Mouse (Mus musculus): ENCODE results near the gene Npff. TPM values are rescaled to one million over a fixed set of nuclear protein-coding genes. Genes with fewer than 3 reads are reported as not detected.

Gene Npff
- polyA plus RNA-seq, 1 experiment from 2014 or later: 3.7 TPM

DNA sequence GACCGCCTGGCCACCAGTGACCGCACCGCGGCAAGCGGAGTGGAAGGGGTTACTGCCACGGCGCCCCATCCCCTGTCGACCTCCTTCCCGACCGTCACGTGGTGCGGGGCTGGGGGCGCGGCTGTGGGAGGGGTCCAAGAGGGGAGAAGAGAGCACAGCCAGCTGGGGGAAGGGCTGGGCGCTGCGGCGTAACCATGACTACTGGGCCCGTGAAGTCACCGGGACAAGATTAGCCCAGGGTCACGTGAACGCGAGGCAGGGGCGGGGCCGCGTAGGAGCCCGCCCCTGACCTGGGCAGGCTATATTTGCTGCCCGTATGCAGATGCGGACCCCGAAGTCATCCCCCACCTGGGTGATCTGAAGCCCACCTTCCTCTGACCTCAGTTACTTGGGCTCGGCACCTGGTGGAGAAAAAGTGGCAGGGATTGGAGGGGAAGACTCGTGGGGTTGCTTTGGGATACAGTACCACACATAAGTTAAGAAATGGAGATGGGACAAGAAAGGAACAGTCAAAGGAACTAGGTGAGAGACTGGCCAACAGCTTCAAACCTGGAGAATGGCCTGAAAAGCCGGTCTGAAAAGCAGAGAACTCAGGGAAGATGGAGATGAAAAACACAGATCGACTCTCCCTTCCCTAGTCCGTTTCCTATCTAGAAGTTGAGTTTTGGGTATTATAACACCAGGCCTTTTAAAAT, 14.0 kb downstream of the Npff start:
- Histone ChIP-seq H3K27me3 (no peaks in the 10 kb centered on the region), H3K9ac (peak overlapping the region; percentile 64), H3K9me3 (no peaks in the 10 kb centered on the region), H3K4me1 (peaks cover 38% of the 10 kb centered on the region), H3K27ac (peak overlapping the region; percentile 89), H3K4me3 (peak overlapping the region; percentile 64), H3K4me2 (replicated peaks) (peak overlapping the region; percentile 76), H3K36me3 (no peaks in the 10 kb centered on the region)
- ATAC-seq (ENCODE audit: insufficient number of reproducible peaks, insufficient read depth, low FRiP score, low TSS enrichment): peak; percentile 89
- 2% methylated on average over 34 of the region's 34 CpGs for WGBS

DNA sequence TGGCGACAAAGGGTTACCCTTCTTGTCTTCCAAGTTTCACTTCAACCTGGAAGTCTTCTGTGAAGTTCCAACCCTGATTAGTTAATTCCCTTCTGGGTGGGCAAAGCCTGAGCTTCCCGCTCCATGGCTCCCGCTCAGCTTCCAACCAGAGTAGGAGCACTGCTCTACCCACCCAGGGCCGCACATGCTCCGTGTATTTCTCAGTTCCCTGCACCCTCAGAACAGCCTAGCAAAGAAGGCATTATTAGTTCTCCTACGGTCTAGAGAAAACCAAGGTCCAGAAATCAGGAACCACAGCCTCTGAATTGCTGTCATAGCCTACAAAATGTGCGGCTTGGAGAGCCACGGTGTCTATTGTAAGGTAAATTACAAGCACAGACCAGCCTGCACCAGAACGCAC, 14.6 kb downstream of the Npff start:
- peaks cover 32% of the 10 kb centered on the region for H3K4me1 ChIP-seq
- peak overlapping the region; percentile 64 for H3K9ac ChIP-seq
- no peaks in the 10 kb centered on the region for H3K27me3 ChIP-seq
- peaks cover under 1% of the 10 kb centered on the region; the same call in 1 of the 2 replicates for H3K36me3 ChIP-seq
- WGBS: 4% methylated on average over 9 of the region's 9 CpGs
- H3K27ac ChIP-seq: peak overlapping the region; percentile 89
- H3K4me3 ChIP-seq: peak overlapping the region; percentile 64
- peak overlapping the region; percentile 76 for H3K4me2 ChIP-seq (replicated peaks)
- H3K9me3 ChIP-seq: no peaks in the 10 kb centered on the region
- peak; percentile 53 for ATAC-seq (ENCODE audit: insufficient number of reproducible peaks, insufficient read depth, low FRiP score, low TSS enrichment)

DNA sequence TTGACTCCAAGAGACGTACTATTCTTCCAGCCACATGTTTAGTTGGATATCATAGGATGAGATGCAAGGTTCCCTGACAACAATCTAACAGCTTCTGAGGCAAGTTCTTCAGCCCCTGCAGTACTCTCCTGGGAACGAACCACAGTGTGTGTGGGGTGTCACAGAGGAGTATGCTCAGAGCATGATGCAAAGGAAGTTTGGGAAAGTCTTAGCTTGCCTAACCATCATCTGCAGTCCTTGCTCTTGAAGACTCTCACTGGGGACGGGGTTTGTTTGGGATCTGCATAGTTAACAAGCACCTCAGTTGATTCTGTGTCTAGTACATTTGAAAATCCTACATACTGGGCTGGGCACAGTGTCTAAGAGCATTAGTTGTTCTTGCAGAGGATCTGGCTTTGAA, 16.4 kb downstream of the Npff start:
- H3K9me3 ChIP-seq: no peaks in the 10 kb centered on the region
- H3K36me3 ChIP-seq: peaks cover 16% of the 10 kb centered on the region
- H3K4me1 ChIP-seq: peaks cover 31% of the 10 kb centered on the region
- no peak overlapping the region for H3K27ac ChIP-seq
- ATAC-seq (ENCODE audit: insufficient number of reproducible peaks, insufficient read depth, low FRiP score, low TSS enrichment): no peak
- no peak overlapping the region for H3K4me3 ChIP-seq
- H3K4me2 ChIP-seq (replicated peaks): no peak overlapping the region
- WGBS: 83% methylated on average over 3 of the region's 3 CpGs
- no peaks in the 10 kb centered on the region for H3K27me3 ChIP-seq
- no peak overlapping the region for H3K9ac ChIP-seq

DNA sequence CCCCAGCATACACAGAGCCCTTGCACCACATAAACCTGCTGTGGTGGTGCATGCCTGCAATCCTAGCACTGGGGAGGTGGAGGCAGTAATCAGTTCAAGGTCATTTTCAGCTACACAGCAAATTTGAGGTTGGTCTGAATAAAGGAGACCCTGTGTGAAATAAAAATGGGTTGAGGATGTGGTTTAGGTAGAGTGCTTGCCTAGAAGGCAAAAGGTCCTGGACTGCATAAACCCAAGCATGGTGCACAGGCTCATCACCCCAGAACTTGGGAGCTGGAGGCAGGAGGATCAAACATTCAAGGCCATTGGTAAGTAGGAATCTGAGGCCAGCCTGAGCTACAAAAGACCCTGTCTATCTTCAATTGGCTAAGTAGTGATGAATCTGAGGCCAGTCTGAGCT, 17.2 kb downstream of the Npff start:
- H3K27me3 ChIP-seq: no peaks in the 10 kb centered on the region
- peaks cover 24% of the 10 kb centered on the region for H3K36me3 ChIP-seq
- H3K9me3 ChIP-seq: no peaks in the 10 kb centered on the region
- no peak overlapping the region for H3K9ac ChIP-seq
- peaks cover 30% of the 10 kb centered on the region for H3K4me1 ChIP-seq
- ATAC-seq (ENCODE audit: insufficient number of reproducible peaks, insufficient read depth, low FRiP score, low TSS enrichment): no peak
- no peak overlapping the region for H3K27ac ChIP-seq
- H3K4me2 ChIP-seq (replicated peaks): no peak overlapping the region
- no peak overlapping the region for H3K4me3 ChIP-seq

DNA sequence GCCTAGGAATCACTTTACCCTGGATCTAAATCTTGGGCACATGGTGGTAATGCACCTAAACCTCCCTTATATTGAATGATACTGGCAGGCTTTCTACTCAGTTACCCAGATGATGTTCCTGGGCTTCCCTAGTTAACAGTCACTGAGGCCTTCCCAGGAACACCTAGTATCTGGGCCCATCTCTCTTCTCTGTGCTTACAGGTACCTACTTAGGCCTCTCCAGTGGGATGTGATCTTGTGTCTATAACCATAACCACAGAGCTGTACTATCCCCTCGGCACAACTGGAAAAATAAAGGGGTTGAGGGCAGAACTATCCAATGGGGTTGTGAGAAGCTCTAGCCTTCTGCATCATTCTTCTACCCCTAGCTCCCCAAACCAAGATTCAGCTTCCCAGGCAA, 17.9 kb downstream of the Npff start:
- 93% methylated on average over 1 of the region's 1 CpGs for WGBS

DNA sequence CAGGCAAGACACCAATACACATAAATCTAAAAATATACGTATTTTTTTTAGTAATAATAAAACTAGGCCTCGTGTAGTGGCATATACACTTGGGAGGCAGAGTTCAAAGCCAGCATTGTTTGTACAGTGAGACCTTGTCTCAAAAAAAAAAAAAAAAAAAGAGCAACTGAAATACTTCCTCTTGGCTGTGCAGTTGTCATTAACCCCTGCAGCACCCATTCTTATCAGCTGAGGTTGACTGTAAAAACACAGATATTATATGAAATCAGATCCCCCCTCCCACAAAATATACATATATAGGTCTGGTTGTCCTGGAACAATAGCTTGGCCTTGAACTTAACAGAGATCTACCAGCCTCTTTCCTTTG, 18.3 kb downstream of the Npff start:
- WGBS: 63% methylated on average over 2 of the region's 2 CpGs
- H3K4me3 ChIP-seq: no peak overlapping the region
- no peak for ATAC-seq (ENCODE audit: insufficient number of reproducible peaks, insufficient read depth, low FRiP score, low TSS enrichment)
- H3K4me1 ChIP-seq: peaks cover 18% of the 10 kb centered on the region
- H3K9me3 ChIP-seq: no peaks in the 10 kb centered on the region
- no peaks in the 10 kb centered on the region for H3K27me3 ChIP-seq
- no peak overlapping the region for H3K9ac ChIP-seq
- H3K4me2 ChIP-seq (replicated peaks): no peak overlapping the region
- H3K27ac ChIP-seq: no peak overlapping the region
- H3K36me3 ChIP-seq: peaks cover 35% of the 10 kb centered on the region

More for the DNA sequence above, 17.9 kb downstream of the Npff start:
- no peak overlapping the region for H3K27ac ChIP-seq
- no peak overlapping the region for H3K4me3 ChIP-seq
- ATAC-seq (ENCODE audit: insufficient number of reproducible peaks, insufficient read depth, low FRiP score, low TSS enrichment): no peak
- H3K27me3 ChIP-seq: no peaks in the 10 kb centered on the region
- no peak overlapping the region for H3K9ac ChIP-seq
- H3K4me1 ChIP-seq: peaks cover 23% of the 10 kb centered on the region
- peaks cover 31% of the 10 kb centered on the region for H3K36me3 ChIP-seq
- no peaks in the 10 kb centered on the region for H3K9me3 ChIP-seq
- no peak overlapping the region for H3K4me2 ChIP-seq (replicated peaks)

DNA sequence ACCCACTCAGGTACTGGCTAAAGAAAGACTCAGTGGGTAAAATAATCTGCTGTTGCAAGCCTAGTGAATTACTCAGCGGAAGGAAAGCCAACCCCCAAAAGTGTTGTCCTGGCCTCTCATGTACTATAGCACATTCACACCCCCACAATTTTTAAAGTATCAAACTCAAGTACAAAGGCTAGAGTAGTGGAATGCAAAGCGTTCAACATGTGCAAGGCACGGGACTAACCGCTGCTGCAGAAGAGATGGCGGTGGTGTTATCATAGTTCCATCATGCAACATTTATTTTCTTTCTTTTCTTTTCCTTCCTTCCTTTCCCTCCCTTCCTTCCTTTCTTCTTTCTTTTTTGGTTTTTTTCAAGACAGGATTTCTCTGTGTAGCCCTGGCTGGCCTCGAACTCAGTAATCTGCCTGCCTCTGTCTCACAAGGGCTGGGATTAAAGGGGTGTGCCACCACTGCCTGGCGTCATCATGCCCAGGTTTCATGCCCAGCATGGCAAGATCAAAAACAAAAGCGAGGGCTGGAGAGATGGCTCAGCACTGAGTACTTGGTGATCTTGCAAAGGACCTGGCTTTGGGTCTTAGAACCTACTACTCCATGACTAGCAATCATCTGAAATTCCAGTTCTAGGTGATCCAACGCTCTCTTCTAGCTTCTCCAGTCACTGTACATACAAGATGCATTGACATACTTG, 18.8 kb downstream of the Npff start:
- Histone ChIP-seq H3K36me3 (peaks cover 40% of the 10 kb centered on the region), H3K4me1 (peaks cover 13% of the 10 kb centered on the region), H3K9me3 (no peaks in the 10 kb centered on the region), H3K9ac (no peak overlapping the region), H3K27ac (no peak overlapping the region), H3K4me3 (no peak overlapping the region), H3K4me2 (replicated peaks) (no peak overlapping the region), H3K27me3 (no peaks in the 10 kb centered on the region)
- 85% methylated on average over 9 of the region's 9 CpGs for WGBS
- ATAC-seq (ENCODE audit: insufficient number of reproducible peaks, insufficient read depth, low FRiP score, low TSS enrichment): no peak

DNA sequence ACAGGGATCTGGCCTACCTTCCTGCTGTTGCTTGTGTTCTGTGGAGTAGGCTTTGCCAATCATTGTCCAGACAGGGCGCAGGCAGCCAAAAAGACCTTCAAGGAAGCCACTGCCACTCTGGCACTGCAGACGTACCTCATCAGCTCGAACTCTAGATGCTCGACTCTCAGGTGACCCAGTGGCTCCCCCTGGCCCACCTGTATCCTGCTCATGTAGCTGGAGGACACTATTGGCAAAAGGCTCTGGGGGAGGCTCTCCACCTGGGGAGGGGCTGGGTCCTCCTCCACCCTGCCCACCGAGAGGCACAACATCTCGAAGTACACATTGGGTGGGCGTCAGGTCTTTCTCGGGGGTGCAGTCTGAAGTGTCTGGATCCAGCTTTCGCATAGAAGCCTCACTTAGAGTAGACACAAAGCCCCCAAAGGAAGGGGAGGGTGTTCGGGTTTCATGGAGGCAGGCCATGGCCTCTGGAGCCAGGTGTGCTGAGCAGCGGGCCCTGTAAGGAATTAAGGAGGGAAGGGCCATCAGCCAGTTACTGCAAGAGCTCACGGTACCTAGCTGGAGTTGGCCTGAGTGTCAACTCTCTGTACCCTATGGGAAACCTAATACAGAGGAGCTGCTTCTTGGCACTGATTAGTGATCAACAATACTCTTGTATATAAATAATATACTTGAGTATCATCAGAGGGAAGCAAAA, 19.5 kb downstream of the Npff start:
- no peak overlapping the region for H3K9ac ChIP-seq
- H3K36me3 ChIP-seq: peaks cover 47% of the 10 kb centered on the region
- peaks cover 9% of the 10 kb centered on the region for H3K4me1 ChIP-seq
- no peaks in the 10 kb centered on the region for H3K9me3 ChIP-seq
- WGBS: 75% methylated on average over 12 of the region's 12 CpGs
- no peak overlapping the region for H3K4me3 ChIP-seq
- no peaks in the 10 kb centered on the region for H3K27me3 ChIP-seq
- ATAC-seq (ENCODE audit: insufficient number of reproducible peaks, insufficient read depth, low FRiP score, low TSS enrichment): no peak
- no peak overlapping the region for H3K27ac ChIP-seq
- H3K4me2 ChIP-seq (replicated peaks): no peak overlapping the region

DNA sequence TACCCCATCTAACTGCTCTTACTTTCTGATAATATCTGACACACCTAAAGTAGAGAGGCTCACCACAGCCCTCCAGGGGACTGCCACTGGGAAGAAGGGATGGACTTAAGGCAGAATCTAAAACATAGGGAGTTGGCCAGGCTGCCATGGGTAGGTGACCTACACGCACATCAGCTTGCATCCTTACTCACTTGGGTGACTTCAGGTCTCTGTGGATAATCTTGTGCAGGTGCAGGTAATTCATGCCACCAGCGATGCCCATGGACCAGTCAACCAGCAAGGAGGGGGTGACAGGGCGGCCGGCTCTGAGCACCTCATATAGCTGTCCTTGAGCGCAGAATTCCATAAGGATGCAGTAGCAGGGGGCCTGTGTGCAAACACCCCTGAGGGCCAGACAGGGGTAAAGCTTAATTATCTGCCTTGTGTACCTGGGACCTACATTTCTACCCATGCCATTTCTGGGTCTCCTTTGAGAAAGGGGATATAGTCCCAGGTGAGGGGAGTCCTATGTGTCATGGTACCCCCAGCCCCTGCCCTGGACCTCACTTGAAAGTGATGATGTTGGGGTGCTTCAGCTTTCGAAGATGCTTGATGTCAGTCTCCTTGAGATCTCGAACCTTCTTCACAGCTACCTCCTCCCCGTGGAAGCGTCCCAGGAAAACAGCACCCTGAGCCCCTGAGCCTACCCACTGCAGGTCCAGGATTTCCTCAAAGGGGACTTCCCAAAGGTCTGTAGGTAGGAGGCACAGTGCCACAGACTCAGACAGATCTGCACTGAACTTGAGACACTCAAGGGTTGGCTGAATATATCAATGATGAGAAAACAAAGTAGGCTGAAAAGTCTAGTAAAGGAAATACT, 20.6 kb downstream of the Npff start:
- peaks cover 58% of the 10 kb centered on the region for H3K36me3 ChIP-seq
- no peak overlapping the region for H3K4me2 ChIP-seq (replicated peaks)
- WGBS: 89% methylated on average over 9 of the region's 9 CpGs
- no peak overlapping the region for H3K4me3 ChIP-seq
- no peaks in the 10 kb centered on the region for H3K9me3 ChIP-seq
- no peaks in the 10 kb centered on the region for H3K27me3 ChIP-seq
- H3K4me1 ChIP-seq: no peaks in the 10 kb centered on the region
- H3K27ac ChIP-seq: no peak overlapping the region
- no peak overlapping the region for H3K9ac ChIP-seq
- no peak for ATAC-seq (ENCODE audit: insufficient number of reproducible peaks, insufficient read depth, low FRiP score, low TSS enrichment)

DNA sequence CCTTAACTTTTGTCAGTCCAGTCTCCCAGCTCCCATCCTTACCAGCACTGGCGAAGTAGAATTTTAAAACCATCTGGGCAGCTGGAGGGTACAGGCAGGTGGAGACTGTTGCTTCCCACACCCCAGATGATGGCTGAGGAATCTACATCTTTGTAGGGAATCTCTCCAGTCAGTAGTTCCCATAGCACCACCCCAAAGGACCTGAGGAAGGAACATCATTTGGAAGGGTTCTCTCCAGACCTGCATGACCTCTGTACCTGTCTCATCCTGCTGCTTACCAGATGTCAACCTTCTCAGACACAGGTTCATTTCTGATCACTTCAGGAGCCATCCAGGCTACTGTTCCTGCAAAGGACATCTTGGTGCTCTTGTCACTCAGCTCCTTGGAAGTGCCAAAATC, 21.3 kb downstream of the Npff start, which contains the start of gene Gm10337:
TSS of gene Gm10337 (plus strand) at position 276 of the 400 bp plus-strand sequence.
- peaks cover 61% of the 10 kb centered on the region for H3K36me3 ChIP-seq
- H3K27ac ChIP-seq: 0 out of 2 replicates have a peak within 1 kb of the TSS, but pooled peaks have one; percentile 2
- 88% methylated on average over 1 of the region's 1 CpGs for WGBS

DNA sequence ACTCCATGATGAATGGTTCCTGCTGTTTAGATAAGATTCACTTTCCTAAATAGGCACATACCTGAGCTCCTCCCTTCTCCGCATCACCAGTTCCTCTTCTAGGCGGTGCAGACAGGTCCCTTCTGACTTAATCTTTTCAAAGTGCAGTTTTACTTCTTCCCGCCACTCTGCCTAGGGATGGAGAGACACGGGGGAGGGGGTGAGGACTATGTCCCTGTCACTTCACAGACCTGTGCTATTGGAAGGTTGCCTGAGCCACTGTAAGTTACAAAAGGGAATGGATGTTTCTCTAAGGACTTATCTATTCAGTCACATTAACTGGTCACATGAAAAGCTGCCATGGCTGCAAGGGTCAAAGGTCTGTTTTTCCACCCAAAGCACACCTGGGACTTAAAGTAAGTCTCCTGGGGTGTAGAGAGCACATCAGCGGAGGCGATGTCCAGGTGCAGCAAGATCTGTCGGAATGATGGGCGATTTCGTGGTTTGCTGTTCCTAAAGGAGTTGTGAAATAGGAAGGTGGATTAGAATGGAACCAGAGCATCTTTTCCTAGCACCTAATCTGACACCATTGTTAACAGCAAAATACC, 22.4 kb downstream of the Npff start:
- H3K9ac ChIP-seq: no peak overlapping the region
- no peaks in the 10 kb centered on the region for H3K4me1 ChIP-seq
- WGBS: 73% methylated on average over 9 of the region's 9 CpGs
- no peak overlapping the region for H3K4me3 ChIP-seq
- no peaks in the 10 kb centered on the region for H3K9me3 ChIP-seq
- no peak overlapping the region for H3K4me2 ChIP-seq (replicated peaks)
- no peak overlapping the region for H3K27ac ChIP-seq
- H3K27me3 ChIP-seq: no peaks in the 10 kb centered on the region
- no peak for ATAC-seq (ENCODE audit: insufficient number of reproducible peaks, insufficient read depth, low FRiP score, low TSS enrichment)
- H3K36me3 ChIP-seq: peaks cover 65% of the 10 kb centered on the region

More for the DNA sequence above, 21.3 kb downstream of the Npff start, which contains the start of gene Gm10337:
- no peaks in the 10 kb centered on the region for H3K9me3 ChIP-seq
- H3K4me3 ChIP-seq: no peak within 1 kb of the TSS
- no peak for ATAC-seq (ENCODE audit: insufficient number of reproducible peaks, insufficient read depth, low FRiP score, low TSS enrichment)
- H3K9ac ChIP-seq: no peak within 1 kb of the TSS
- no peaks in the 10 kb centered on the region for H3K27me3 ChIP-seq
- H3K4me1 ChIP-seq: no peaks in the 10 kb centered on the region
- no peak within 1 kb of the TSS for H3K4me2 ChIP-seq (replicated peaks)

Data from embryonic facial prominence, embryonic 12.5 days (tissue).